Mouse (Mus musculus) hindbrain, embryonic 13.5 days (tissue): ENCODE data around the gene Sp100. TPM values are rescaled to one million over a fixed set of nuclear protein-coding genes. Genes with fewer than 3 reads are reported as not detected.

Experiments used
- ATAC-seq: fragments of 200-750 bp; cut with Nextera tagmentation; 2 replicates; pipeline ENCODE4 v1.8.0; 2017; ENCODE audit warnings: moderate TSS enrichment; ENCODE audit not compliant: low FRiP score
- H3K27ac ChIP-seq: fragments of 300-500 bp; sonication (generic); 2 replicates; pipeline ENCODE4 v1.5.1; 2015; ENCODE audit warnings: inconsistent platforms, mild to moderate bottlenecking, moderate library complexity
- H3K27me3 ChIP-seq: fragments of 300-500 bp; sonication (generic); 2 replicates; pipeline ENCODE4 v1.6.1; 2015; ENCODE audit warnings: mild to moderate bottlenecking, inconsistent platforms
- H3K36me3 ChIP-seq: fragments of 300-500 bp; sonication (generic); 2 replicates; pipeline ENCODE4 v1.6.1; 2015; ENCODE audit warnings: mild to moderate bottlenecking, inconsistent platforms
- H3K4me1 ChIP-seq: fragments of 300-500 bp; sonication (generic); replicated peaks from 2 replicates; pipeline ENCODE4 v1.6.1; 2015; ENCODE audit warnings: inconsistent platforms
- H3K4me2 ChIP-seq: fragments of 300-500 bp; sonication (generic); 2 replicates; pipeline ENCODE4 v1.6.1; 2015; ENCODE audit warnings: inconsistent platforms, mild to moderate bottlenecking, moderate library complexity
- H3K4me3 ChIP-seq: fragments of 300-500 bp; sonication (generic); 2 replicates; pipeline ENCODE4 v1.5.1; 2015; ENCODE audit warnings: mild to moderate bottlenecking, inconsistent platforms
- H3K9ac ChIP-seq: fragments of 300-500 bp; sonication (generic); 2 replicates; pipeline ENCODE4 v1.6.1; 2015; ENCODE audit warnings: mild to moderate bottlenecking, inconsistent platforms
- H3K9me3 ChIP-seq: fragments of 300-500 bp; sonication (generic); 2 replicates; pipeline ENCODE4 v1.6.1; 2016; ENCODE audit warnings: inconsistent platforms
- WGBS: fragments of 180-500 bp; shearing (Covaris S2); methylation state at CpG from one replicate; pipeline ENCODE4 v1.1.7; 2015; 5-methylcytosine and 5-hydroxymethylcytosine counted together
- polyA plus RNA-seq: library from polyadenylated mRNA; unstranded; fragments of >200 nt; fragmentation: Nextera tagmentation; extraction: Ambion mirVana; gene quantifications from 2 replicates; pipeline ENCODE4 v1.2.1, GENCODE M21; 2015

The Sp100 gene
- polyA plus RNA-seq, 1 experiment from 2014 or later, result 0.57 TPM

GRCm38 (mm10) chr1:85736355-85737184, 86.8 kb downstream of the Sp100 start:
- Histone ChIP-seq H3K4me2 (peak overlapping the region; percentile 32), H3K27me3 (no peaks in the 10 kb centered on the region), H3K36me3 (no peaks in the 10 kb centered on the region), H3K4me3 (no peak overlapping the region), H3K9ac (no peak overlapping the region), H3K4me1 (peaks cover 3% of the 10 kb centered on the region; the same call in 1 of the 2 replicates), H3K9me3 (no peaks in the 10 kb centered on the region), H3K27ac (no peak overlapping the region)
- ATAC-seq, result peak; percentile 66
- WGBS, result 37% methylated on average over 18 of the region's 18 CpGs

GRCm38 (mm10) chr1:85739000-85739399, 89.2 kb downstream of the Sp100 start:
- no peaks in the 10 kb centered on the region for H3K36me3 ChIP-seq
- H3K4me1 ChIP-seq, result peaks cover 17% of the 10 kb centered on the region; the same call in 1 of the 2 replicates
- no peak overlapping the region for H3K9ac ChIP-seq
- no peaks in the 10 kb centered on the region for H3K27me3 ChIP-seq
- WGBS, result 94% methylated on average over 4 of the region's 4 CpGs
- ATAC-seq, result no peak
- H3K9me3 ChIP-seq, result no peaks in the 10 kb centered on the region
- H3K27ac ChIP-seq, result no peak overlapping the region
- no peak overlapping the region for H3K4me3 ChIP-seq
- no peak overlapping the region for H3K4me2 ChIP-seq

DNA sequence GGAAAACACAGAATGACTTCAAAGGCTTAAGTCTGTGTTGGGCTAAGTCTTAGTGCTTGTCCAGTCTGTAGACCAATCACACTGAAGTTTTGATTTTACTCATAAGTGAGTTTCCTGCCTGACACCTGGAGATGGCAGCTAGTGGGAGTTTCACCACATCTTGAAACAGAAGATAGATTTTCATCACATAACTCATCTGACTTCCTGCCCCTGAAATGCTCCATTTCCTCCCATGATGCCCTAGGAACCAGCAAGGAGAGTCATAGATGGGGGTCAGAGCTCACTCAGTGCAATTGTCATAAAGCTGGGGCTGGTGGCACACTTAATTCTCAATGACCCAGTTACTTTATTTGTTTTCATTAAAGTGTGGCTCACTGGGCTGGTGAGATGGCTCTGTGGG, 90.0 kb downstream of the Sp100 start:
- Histone ChIP-seq H3K9ac (no peak overlapping the region), H3K27ac (no peak overlapping the region), H3K4me3 (no peak overlapping the region), H3K36me3 (no peaks in the 10 kb centered on the region), H3K4me2 (no peak overlapping the region), H3K9me3 (no peaks in the 10 kb centered on the region), H3K4me1 (peaks cover 17% of the 10 kb centered on the region; the same call in 1 of the 2 replicates), H3K27me3 (no peaks in the 10 kb centered on the region)
- no peak for ATAC-seq

GRCm38 (mm10) chr1:85740923-85741322, 91.1 kb downstream of the Sp100 start:
- Histone ChIP-seq H3K27me3 (no peaks in the 10 kb centered on the region), H3K4me1 (peaks cover 17% of the 10 kb centered on the region; the same call in 1 of the 2 replicates), H3K9ac (no peak overlapping the region), H3K27ac (no peak overlapping the region), H3K36me3 (no peaks in the 10 kb centered on the region), H3K4me3 (no peak overlapping the region), H3K9me3 (no peaks in the 10 kb centered on the region), H3K4me2 (no peak overlapping the region)
- 85% methylated on average over 6 of the region's 6 CpGs for WGBS
- no peak for ATAC-seq

DNA sequence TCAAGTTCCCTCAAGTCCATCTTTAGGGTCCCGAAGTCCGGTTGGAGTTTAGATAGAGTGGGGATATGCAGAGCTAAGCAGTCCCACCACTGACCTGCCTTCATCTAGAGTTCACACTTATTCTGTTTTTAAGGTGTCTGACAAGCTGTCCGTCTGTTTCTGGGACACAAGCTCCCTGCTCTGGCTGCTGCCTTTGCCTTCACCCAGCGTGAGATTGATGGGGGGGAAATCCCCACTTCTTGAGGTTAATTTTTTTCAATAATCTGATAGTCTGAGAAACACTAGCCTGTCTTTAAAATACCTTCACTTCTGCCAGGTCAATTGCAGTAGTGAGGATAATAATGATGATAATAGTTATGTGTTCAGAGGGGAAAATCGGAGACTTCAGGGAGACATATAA, 92.5 kb downstream of the Sp100 start:
- no peaks in the 10 kb centered on the region for H3K9me3 ChIP-seq
- no peak overlapping the region for H3K4me2 ChIP-seq
- no peaks in the 10 kb centered on the region for H3K36me3 ChIP-seq
- no peak overlapping the region for H3K4me3 ChIP-seq
- H3K27ac ChIP-seq, result no peak overlapping the region
- no peaks in the 10 kb centered on the region for H3K27me3 ChIP-seq
- H3K9ac ChIP-seq, result no peak overlapping the region
- H3K4me1 ChIP-seq, result peaks cover 14% of the 10 kb centered on the region; the same call in 1 of the 2 replicates
- 0 out of 2 replicates have a peak, but pooled peaks have one; percentile 22 for ATAC-seq
- 38% methylated on average over 5 of the region's 5 CpGs for WGBS

DNA sequence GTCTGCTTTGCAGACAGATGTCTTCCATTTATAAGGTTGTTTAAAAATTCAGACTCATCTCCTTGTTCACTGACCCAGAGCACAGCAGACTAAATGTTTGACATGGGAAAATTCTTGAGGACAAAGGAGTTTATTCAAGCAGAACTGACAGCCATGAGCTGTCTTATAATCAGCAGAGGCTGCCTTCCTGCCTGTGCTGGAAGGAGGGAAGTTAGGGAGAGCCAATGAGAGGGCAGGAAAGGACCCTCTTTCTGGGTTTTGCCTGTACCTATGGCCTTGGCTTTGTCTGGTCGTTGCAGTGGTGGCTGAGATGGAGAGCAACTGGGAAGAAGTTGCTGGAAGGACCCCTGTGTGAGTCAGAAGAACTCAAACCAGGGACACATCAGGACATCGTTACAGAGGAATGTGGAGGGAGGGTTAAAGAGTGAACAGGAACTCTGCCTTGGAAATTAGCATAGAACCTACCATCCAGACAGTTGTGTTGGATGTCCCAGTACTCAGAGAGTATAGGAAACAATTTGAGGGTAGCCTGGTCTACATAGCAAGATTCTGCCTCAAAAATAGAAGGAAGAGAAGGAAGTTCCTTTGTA, 93.2 kb downstream of the Sp100 start:
- ATAC-seq, result peak; percentile 75
- 7% methylated on average over 2 of the region's 2 CpGs for WGBS
- Histone ChIP-seq H3K9me3 (no peaks in the 10 kb centered on the region), H3K27me3 (no peaks in the 10 kb centered on the region), H3K27ac (no peak overlapping the region), H3K4me1 (peaks cover 14% of the 10 kb centered on the region; the same call in 1 of the 2 replicates), H3K4me2 (no peak overlapping the region), H3K4me3 (no peak overlapping the region), H3K36me3 (no peaks in the 10 kb centered on the region), H3K9ac (no peak overlapping the region)

DNA sequence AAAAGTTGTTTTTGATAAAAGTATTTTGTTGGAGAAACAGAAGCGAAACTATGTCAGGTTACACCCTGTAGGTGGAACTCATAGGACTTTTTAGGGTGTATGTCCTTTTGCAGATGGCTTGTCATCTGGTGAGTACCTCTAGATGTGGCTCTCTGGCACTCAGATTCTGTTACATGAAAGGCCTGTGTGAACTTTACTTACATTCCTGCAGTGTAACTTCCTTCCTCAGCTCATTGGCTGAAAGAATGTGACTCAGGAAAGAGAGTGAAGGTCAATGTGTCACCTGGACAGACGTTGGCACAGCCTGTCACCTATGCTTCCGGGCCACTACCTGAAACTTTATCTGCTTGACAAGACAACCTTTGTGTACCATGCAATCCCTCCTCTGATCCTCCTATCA, 94.8 kb downstream of the Sp100 start:
- H3K27ac ChIP-seq, result no peak overlapping the region
- no peak overlapping the region for H3K9ac ChIP-seq
- H3K27me3 ChIP-seq, result no peaks in the 10 kb centered on the region
- H3K9me3 ChIP-seq, result no peaks in the 10 kb centered on the region
- no peaks in the 10 kb centered on the region for H3K36me3 ChIP-seq
- ATAC-seq, result no peak
- H3K4me1 ChIP-seq, result peaks cover 14% of the 10 kb centered on the region; the same call in 1 of the 2 replicates
- WGBS, result 95% methylated on average over 3 of the region's 3 CpGs
- no peak overlapping the region for H3K4me3 ChIP-seq
- H3K4me2 ChIP-seq, result no peak overlapping the region

GRCm38 (mm10) chr1:85746511-85746910, 96.7 kb downstream of the Sp100 start:
- H3K9me3 ChIP-seq, result no peaks in the 10 kb centered on the region
- no peaks in the 10 kb centered on the region for H3K27me3 ChIP-seq
- H3K4me1 ChIP-seq, result peaks cover 20% of the 10 kb centered on the region
- H3K27ac ChIP-seq, result no peak overlapping the region
- H3K4me3 ChIP-seq, result no peak overlapping the region
- no peak for ATAC-seq
- no peak overlapping the region for H3K4me2 ChIP-seq
- H3K9ac ChIP-seq, result no peak overlapping the region
- WGBS, result 96% methylated on average over 5 of the region's 5 CpGs
- H3K36me3 ChIP-seq, result no peaks in the 10 kb centered on the region

- H3K27me3 ChIP-seq, result no peaks in the 10 kb centered on the region
- H3K9ac ChIP-seq, result no peak overlapping the region
- H3K4me3 ChIP-seq, result no peak overlapping the region
- H3K9me3 ChIP-seq, result no peaks in the 10 kb centered on the region
- H3K4me2 ChIP-seq, result no peak overlapping the region
- ATAC-seq, result no peak
- H3K27ac ChIP-seq, result no peak overlapping the region
- peaks cover 7% of the 10 kb centered on the region for H3K4me1 ChIP-seq
- H3K36me3 ChIP-seq, result no peaks in the 10 kb centered on the region
- 54% methylated on average over 2 of the region's 2 CpGs for WGBS
Measured at GRCm38 (mm10) chr1:85749829-85750228, 100.0 kb downstream of the Sp100 start.

- Histone ChIP-seq H3K9me3 (no peaks in the 10 kb centered on the region), H3K4me1 (peaks cover 7% of the 10 kb centered on the region), H3K27me3 (no peaks in the 10 kb centered on the region), H3K36me3 (no peaks in the 10 kb centered on the region), H3K9ac (no peak overlapping the region), H3K27ac (no peak overlapping the region), H3K4me3 (no peak overlapping the region), H3K4me2 (no peak overlapping the region)
- ATAC-seq, result no peak
- WGBS, result 89% methylated on average over 4 of the region's 4 CpGs
Measured at GRCm38 (mm10) chr1:85750650-85751049, 100.9 kb downstream of the Sp100 start.

- Histone ChIP-seq H3K9me3 (no peaks in the 10 kb centered on the region), H3K36me3 (no peaks in the 10 kb centered on the region), H3K27ac (no peak overlapping the region), H3K4me3 (no peak overlapping the region), H3K4me2 (no peak overlapping the region), H3K4me1 (peaks cover 7% of the 10 kb centered on the region), H3K9ac (no peak overlapping the region), H3K27me3 (no peaks in the 10 kb centered on the region)
- no peak for ATAC-seq
- 65% methylated on average over 6 of the region's 6 CpGs for WGBS
Measured at GRCm38 (mm10) chr1:85751494-85751893, 101.7 kb downstream of the Sp100 start.

GRCm38 (mm10) chr1:85751932-85752680, 102.3 kb downstream of the Sp100 start:
- no peak overlapping the region for H3K4me2 ChIP-seq
- H3K9me3 ChIP-seq, result no peaks in the 10 kb centered on the region
- no peak overlapping the region for H3K9ac ChIP-seq
- WGBS, result 86% methylated on average over 11 of the region's 11 CpGs
- no peak for ATAC-seq
- no peaks in the 10 kb centered on the region for H3K36me3 ChIP-seq
- H3K27me3 ChIP-seq, result no peaks in the 10 kb centered on the region
- peaks cover 7% of the 10 kb centered on the region for H3K4me1 ChIP-seq
- no peak overlapping the region for H3K4me3 ChIP-seq
- H3K27ac ChIP-seq, result no peak overlapping the region
